Mouse (Mus musculus) kidney, adult 2 months (tissue): ENCODE measurements around the gene Rsc1a1.

ENCODE experiments used
- CTCF ChIP-seq: fragments of 200-500 bp; conservative IDR thresholded peaks from 2 replicates; pipeline ENCODE4 v1.5.1; 2011; ENCODE audit warnings: low read depth, mild to moderate bottlenecking, control low read depth, low read length, moderate library complexity, mixed read lengths; ENCODE audit not compliant: insufficient read depth, insufficient read length
- POLR2A ChIP-seq: fragments of 200-500 bp; IDR thresholded peaks from one replicate; pipeline ENCODE4 v1.6.1; 2011; ENCODE audit warnings: low read depth, low read length, control low read depth

- no peak for TF ChIP-seq CTCF
- no peak for TF ChIP-seq POLR2A
These were observed 42.1 kb downstream of the Rsc1a1 start for GRCm38 (mm10) chr4:141643118-141643855.
